In the genomic region with DNA sequence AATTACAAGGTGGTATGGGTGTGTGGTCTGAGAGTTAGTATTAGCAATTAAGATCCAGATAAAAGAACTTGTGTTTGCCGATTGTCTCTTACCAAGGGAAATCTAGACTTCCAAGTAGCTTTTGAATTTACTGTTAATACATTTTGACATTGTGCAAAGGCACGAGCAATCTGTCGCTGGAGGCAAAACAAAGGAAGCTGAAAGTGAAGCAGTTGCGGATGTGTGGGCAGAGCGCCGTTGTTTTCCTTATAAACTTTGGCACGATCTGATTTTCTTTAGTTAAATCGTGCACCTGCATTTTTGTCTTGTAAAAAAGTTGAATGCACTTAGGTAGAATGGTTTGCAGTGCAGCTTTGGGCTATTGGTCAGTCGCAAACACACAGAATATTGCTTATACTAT, we compare ENCODE assay signal across 8 mouse cellular contexts. TPM values are rescaled to one million over a fixed set of nuclear protein-coding genes. Genes with fewer than 3 reads are reported as not detected.
DNase-seq lines count a peak whose midpoint lies in the region; ATAC-seq and TF ChIP-seq lines count a peak whose summit lies in the region.

No protein-coding gene starts in this region.

- 38% methylated on average over 9 of the region's 9 CpGs for WGBS in liver, adult 2 months
- 50% methylated on average over 9 of the region's 9 CpGs for WGBS in embryonic facial prominence, embryonic 11.5 days
- 38% methylated on average over 9 of the region's 9 CpGs for WGBS in intestine, embryonic 15.5 days
- 56% methylated on average over 9 of the region's 9 CpGs for WGBS in neural tube, embryonic 12.5 days

- no peaks in the 10 kb centered on the region for H3K27me3 ChIP-seq in liver, adult 2 months (ENCODE audit: control insufficient read depth, insufficient read depth, low read length)
- H3K27me3 ChIP-seq in embryonic facial prominence, embryonic 11.5 days (ENCODE audit: control insufficient read depth, insufficient read depth, low read length) = no peaks in the 10 kb centered on the region
- H3K27me3 ChIP-seq in intestine, embryonic 15.5 days (replicated peaks) = no peaks in the 10 kb centered on the region
- H3K27me3 ChIP-seq in neural tube, embryonic 12.5 days (replicated peaks) = no peaks in the 10 kb centered on the region

- no peaks in the 10 kb centered on the region for H3K79me2 ChIP-seq in liver, adult 2 months (ENCODE audit: control insufficient read depth, insufficient read depth, low read length)

- peak overlapping the region; percentile 48 for H3K4me2 ChIP-seq in embryonic facial prominence, embryonic 11.5 days (ENCODE audit: low read depth, low read length)
- H3K4me2 ChIP-seq in intestine, embryonic 15.5 days (replicated peaks) = peak overlapping the region; percentile 68
- H3K4me2 ChIP-seq in neural tube, embryonic 12.5 days (replicated peaks) = peak overlapping the region; percentile 70

- H3K9me3 ChIP-seq in embryonic facial prominence, embryonic 11.5 days (replicated peaks; ENCODE audit: control insufficient read depth, low read length) = no peaks in the 10 kb centered on the region
- no peaks in the 10 kb centered on the region for H3K9me3 ChIP-seq in intestine, embryonic 15.5 days
- no peaks in the 10 kb centered on the region for H3K9me3 ChIP-seq in neural tube, embryonic 12.5 days

- TF ChIP-seq CTCF in liver, adult 2 months (IDR thresholded peaks at IDR 0.05; ENCODE audit: low read depth, low read length) = no peak

- peaks cover 14% of the 10 kb centered on the region for H3K4me1 ChIP-seq in liver, adult 2 months (ENCODE audit: control insufficient read depth, insufficient read depth, low read length)
- no peaks in the 10 kb centered on the region for H3K4me1 ChIP-seq in embryonic facial prominence, embryonic 11.5 days (ENCODE audit: control insufficient read depth, insufficient read depth, low read length)
- H3K4me1 ChIP-seq in intestine, embryonic 15.5 days (replicated peaks) = peaks cover 14% of the 10 kb centered on the region
- peaks cover 27% of the 10 kb centered on the region for H3K4me1 ChIP-seq in neural tube, embryonic 12.5 days

- no peaks in the 10 kb centered on the region for H3K36me3 ChIP-seq in liver, adult 2 months (ENCODE audit: control insufficient read depth, insufficient read depth, low read length)
- no peaks in the 10 kb centered on the region for H3K36me3 ChIP-seq in embryonic facial prominence, embryonic 11.5 days (replicated peaks; ENCODE audit: control insufficient read depth, insufficient read depth, low read depth, low read length)
- no peaks in the 10 kb centered on the region for H3K36me3 ChIP-seq in intestine, embryonic 15.5 days
- H3K36me3 ChIP-seq in neural tube, embryonic 12.5 days = peaks cover 8% of the 10 kb centered on the region

- ATAC-seq in embryonic facial prominence, embryonic 11.5 days (replicated peaks; ENCODE audit: insufficient number of reproducible peaks, low FRiP score, low TSS enrichment, low read depth) = no peak
- ATAC-seq in intestine, embryonic 15.5 days = no peak
- no peak for ATAC-seq in neural tube, embryonic 12.5 days (ENCODE audit: low FRiP score, low read depth)

- no peak for TF ChIP-seq POLR2A in liver, adult 2 months (IDR thresholded peaks at IDR 0.05; ENCODE audit: extremely low read depth, insufficient read depth, low read length)

- DNase-seq in liver, adult 2 months (ENCODE audit: extremely low read depth, low read depth, low spot score) = no peak
- DNase-seq in liver = no peak
- DNase-seq in embryonic facial prominence, embryonic 11.5 days (ENCODE audit: low spot score) = no peak
- no peak for DNase-seq in left cerebral cortex, adult 11 months (ENCODE audit: low spot score)
- no peak for DNase-seq in spleen, adult 18-20 months
- no peak for DNase-seq in embryo, embryonic 9.5 days (ENCODE audit: extremely low spot score)

- H3K27ac ChIP-seq in liver, adult 2 months (replicated peaks; ENCODE audit: insufficient read depth, low read depth, low read length) = peak overlapping the region; percentile 89
- no peak overlapping the region for H3K27ac ChIP-seq in embryonic facial prominence, embryonic 11.5 days (replicated peaks; ENCODE audit: low read depth, low read length)
- peak overlapping the region; percentile 91; the same call in 1 of the 2 replicates for H3K27ac ChIP-seq in intestine, embryonic 15.5 days
- H3K27ac ChIP-seq in neural tube, embryonic 12.5 days = no peak overlapping the region

- peak overlapping the region; percentile 86 for H3K9ac ChIP-seq in liver, adult 2 months (ENCODE audit: low read depth, low read length)
- H3K9ac ChIP-seq in embryonic facial prominence, embryonic 11.5 days (replicated peaks; ENCODE audit: low read length) = peak overlapping the region; percentile 73
- H3K9ac ChIP-seq in intestine, embryonic 15.5 days = peak overlapping the region; percentile 74; the same call in 1 of the 2 replicates
- peak overlapping the region; percentile 75; the same call in 1 of the 2 replicates for H3K9ac ChIP-seq in neural tube, embryonic 12.5 days

- H3K4me3 ChIP-seq in liver, adult 2 months (ENCODE audit: insufficient read depth, low read depth, low read length) = peak overlapping the region; percentile 78
- peak overlapping the region; percentile 57 for H3K4me3 ChIP-seq in embryonic facial prominence, embryonic 11.5 days (ENCODE audit: low read depth, low read length)
- peak overlapping the region; percentile 59 for H3K4me3 ChIP-seq in intestine, embryonic 15.5 days (replicated peaks)
- H3K4me3 ChIP-seq in neural tube, embryonic 12.5 days = peak overlapping the region; percentile 57

RNA-seq across cellular contexts. Expression of a gene that starts 40.6 kb away (rescaled TPM):
- 1.2 and 1.3 TPM in 2 replicates for total RNA-seq in liver, adult 2 months (2014; rRNA removed)
- polyA plus RNA-seq in liver, adult 2 months (2012; rRNA removed) = 0.80 and 2.0 TPM in 2 replicates
- 24.3 and 24.7 TPM in 2 replicates for polyA plus RNA-seq in embryonic facial prominence, embryonic 11.5 days (2014; fragmentation: Nextera tagmentation; extraction: Ambion mirVana)
- polyA plus RNA-seq in intestine, embryonic 15.5 days (2015; fragmentation: Nextera tagmentation; extraction: Ambion mirVana) = 9.1 and 10.0 TPM in 2 replicates
- polyA plus RNA-seq in neural tube, embryonic 12.5 days (2016; fragmentation: Nextera tagmentation; extraction: Ambion mirVana) = 60.8 and 61.7 TPM in 2 replicates

Comparison
In these comparisons a context has a peak if more than half of its experiments do, and no peak if none do; other contexts are left out.
1. H3K27ac ChIP-seq: peak in liver, adult 2 months (single experiment) and intestine, embryonic 15.5 days (single experiment); none in embryonic facial prominence, embryonic 11.5 days (single experiment) and neural tube, embryonic 12.5 days (single experiment).
2. Peak in every context shown above with its lines, with median percentiles within 50 percentile points of each other: H3K4me3 ChIP-seq, H3K9ac ChIP-seq and H3K4me2 ChIP-seq.